Mouse (Mus musculus): ENCODE data around the gene Bbs2.

Gene Bbs2

GRCm38 (mm10) chr8:94094281-94094680 is 4.4 kb downstream of the Bbs2 start:
- DNase-seq: no peak

GRCm38 (mm10) chr8:94092848-94093247 is 5.9 kb downstream of the Bbs2 start:
- DNase-seq: no peak

- no peak for DNase-seq
These were observed 9.0 kb downstream of the Bbs2 start for GRCm38 (mm10) chr8:94089715-94090114.

GRCm38 (mm10) chr8:94087964-94088363 is 10.8 kb downstream of the Bbs2 start:
- no peak for DNase-seq

GRCm38 (mm10) chr8:94076461-94077192 is 22.1 kb downstream of the Bbs2 start:
- DNase-seq: no peak

GRCm38 (mm10) chr8:94068793-94069192 is 29.9 kb downstream of the Bbs2 start:
- no peak for DNase-seq

GRCm38 (mm10) chr8:94066121-94066863 is 32.4 kb downstream of the Bbs2 start:
- DNase-seq: no peak

- peak; percentile 32 for DNase-seq
These were observed 41.4 kb downstream of the Bbs2 start for GRCm38 (mm10) chr8:94057157-94057854.

- no peak for DNase-seq
These were observed 46.0 kb downstream of the Bbs2 start for GRCm38 (mm10) chr8:94052696-94053095.

GRCm38 (mm10) chr8:94047845-94048244 is 50.9 kb downstream of the Bbs2 start:
- no peak for DNase-seq

GRCm38 (mm10) chr8:94037806-94038205 is 60.9 kb downstream of the Bbs2 start:
- no peak for DNase-seq

- DNase-seq: peak; percentile 92
These were observed 61.7 kb downstream of the Bbs2 start, which contains the start of the genes Nudt21 and Ogfod1 for GRCm38 (mm10) chr8:94036944-94037524. TSS of gene Nudt21 (minus strand) at chr8:94037031. TSS of gene Ogfod1 (plus strand) at chr8:94037198.

GRCm38 (mm10) chr8:94036541-94036940 is 62.2 kb downstream of the Bbs2 start:
- DNase-seq: peak; percentile 59

GRCm38 (mm10) chr8:94035200-94035599 is 63.5 kb downstream of the Bbs2 start:
- no peak for DNase-seq

- no peak for DNase-seq
These were observed 65.1 kb downstream of the Bbs2 start for GRCm38 (mm10) chr8:94033601-94034000.

GRCm38 (mm10) chr8:94029701-94030100 is 69.0 kb downstream of the Bbs2 start:
- DNase-seq: no peak

- no peak for DNase-seq
These were observed 74.8 kb downstream of the Bbs2 start for GRCm38 (mm10) chr8:94023916-94024315.
